Mouse (Mus musculus) ES-Bruce4 (cell line): ENCODE data around the gene Cadm3.

ENCODE experiments used
- CTCF ChIP-seq: IDR thresholded peaks from one replicate; pipeline ENCODE4 v1.8.1; 2011; ENCODE audit warnings: low read depth, low read length
- EP300 ChIP-seq: IDR thresholded peaks from 2 replicates; pipeline ENCODE4 v1.6.1; 2011; ENCODE audit warnings: low read depth, low read length; ENCODE audit not compliant: insufficient read depth
- POLR2A ChIP-seq: IDR thresholded peaks from one replicate; pipeline ENCODE4 v1.8.1; 2011; ENCODE audit warnings: low read length; ENCODE audit not compliant: insufficient read depth

DNA sequence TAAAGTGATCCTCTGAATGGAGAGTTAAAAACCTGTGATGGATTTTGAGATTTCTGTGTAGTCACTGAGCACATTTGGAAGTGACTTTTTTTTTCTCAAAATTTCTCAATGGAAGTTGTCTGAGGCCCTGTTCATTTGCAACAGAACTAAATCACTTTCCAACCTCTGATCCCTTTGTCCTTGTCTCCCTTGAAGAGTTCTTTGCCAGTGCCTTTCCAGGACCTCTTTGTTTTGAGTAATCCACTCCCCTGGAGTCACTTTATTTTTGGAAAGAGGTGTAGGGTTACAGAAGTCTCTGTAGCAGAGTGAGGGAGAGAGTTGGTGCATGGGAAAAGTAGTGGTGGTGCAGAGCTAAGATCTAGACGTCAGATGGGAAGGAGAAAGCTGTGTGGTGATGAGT lies 19.0 kb downstream of the Cadm3 start:
- no peak for TF ChIP-seq CTCF
- TF ChIP-seq EP300: no peak
- TF ChIP-seq POLR2A: no peak
